Mouse (Mus musculus): Measurements from ENCODE around the gene Dph5.

Gene Dph5

DNA sequence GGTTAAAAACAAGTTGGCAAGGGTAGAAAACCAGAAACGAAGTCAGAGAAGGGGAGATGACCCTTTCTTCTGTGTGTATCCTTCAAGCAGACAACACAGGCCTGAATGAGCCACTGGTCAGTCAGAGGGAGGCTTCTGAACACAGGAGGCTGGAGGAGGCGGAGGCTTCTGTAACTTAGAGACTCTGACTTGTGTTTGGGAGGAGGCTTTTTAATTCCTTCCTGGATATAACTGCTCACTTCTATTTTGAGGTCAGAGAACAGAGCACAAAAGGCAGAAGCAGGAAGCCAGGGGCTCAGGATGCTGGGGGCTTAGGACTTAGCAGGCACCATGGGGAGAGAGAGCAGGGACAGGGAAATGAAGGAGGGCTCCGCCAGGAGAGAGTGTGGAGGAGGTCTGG lies 63.6 kb downstream of the Dph5 start:
- DNase-seq (ENCODE audit: low read depth, low spot score) = no peak

DNA sequence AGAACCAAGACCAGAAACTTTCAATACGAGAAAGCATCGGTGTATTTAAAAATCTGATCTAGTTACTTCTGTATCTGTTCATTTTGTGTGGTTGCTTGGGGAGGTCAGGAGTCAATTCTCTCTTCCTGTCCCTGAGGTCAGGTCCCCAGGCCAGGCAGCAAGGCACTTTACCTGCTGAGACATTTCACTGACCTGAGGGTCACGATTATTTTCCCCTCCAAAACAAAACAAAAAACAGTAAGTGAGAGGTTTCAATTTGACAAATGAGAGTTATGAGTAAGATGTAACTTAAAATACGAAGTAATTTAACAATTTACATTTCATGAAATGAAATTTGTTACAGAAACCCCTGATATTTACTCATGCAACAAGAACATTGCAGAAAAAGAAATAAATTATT lies 64.7 kb downstream of the Dph5 start:
- no peak for DNase-seq (ENCODE audit: low read depth, low spot score)

DNA sequence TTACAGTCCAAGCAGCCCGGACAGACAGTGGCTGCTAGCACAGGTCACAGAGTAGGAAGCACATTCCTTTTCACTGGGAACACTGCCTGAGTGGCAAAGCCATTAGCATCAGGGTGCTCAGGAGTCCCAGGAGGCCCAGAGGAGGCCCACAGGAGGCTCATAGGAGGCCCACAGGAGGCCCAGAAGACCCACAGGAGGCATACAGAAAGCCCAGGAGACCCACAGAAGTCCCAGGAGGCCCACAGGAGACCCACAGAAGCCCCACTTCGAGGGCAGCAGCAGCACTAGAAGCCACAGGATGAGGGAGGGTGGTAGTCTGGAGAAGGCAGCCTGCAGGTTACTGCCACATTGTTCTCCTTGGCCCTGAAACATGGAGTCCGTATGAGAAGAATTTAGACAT lies 65.5 kb downstream of the Dph5 start:
- no peak for DNase-seq (ENCODE audit: low read depth, low spot score)

DNA sequence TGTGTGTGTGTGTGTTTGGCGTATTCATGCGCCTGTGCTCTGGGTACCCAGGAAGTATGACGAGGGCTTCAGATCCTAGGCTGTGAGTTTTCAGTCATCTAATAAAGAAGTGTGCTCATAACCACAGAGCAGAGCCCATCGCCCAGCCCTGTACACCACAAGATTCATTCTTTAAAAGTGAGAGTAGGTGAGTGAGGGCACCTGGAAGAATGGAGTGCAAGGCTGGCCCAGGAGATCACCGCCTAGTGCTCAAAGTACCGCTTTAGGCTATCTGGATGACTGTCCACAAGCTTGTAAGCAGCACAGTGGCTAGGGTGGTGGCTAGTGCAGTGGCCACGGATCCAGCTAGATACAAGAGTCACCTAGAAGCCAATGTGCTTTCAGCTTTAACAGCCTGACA lies 69.6 kb downstream of the Dph5 start:
- no peak for DNase-seq (ENCODE audit: low read depth, low spot score)

DNA sequence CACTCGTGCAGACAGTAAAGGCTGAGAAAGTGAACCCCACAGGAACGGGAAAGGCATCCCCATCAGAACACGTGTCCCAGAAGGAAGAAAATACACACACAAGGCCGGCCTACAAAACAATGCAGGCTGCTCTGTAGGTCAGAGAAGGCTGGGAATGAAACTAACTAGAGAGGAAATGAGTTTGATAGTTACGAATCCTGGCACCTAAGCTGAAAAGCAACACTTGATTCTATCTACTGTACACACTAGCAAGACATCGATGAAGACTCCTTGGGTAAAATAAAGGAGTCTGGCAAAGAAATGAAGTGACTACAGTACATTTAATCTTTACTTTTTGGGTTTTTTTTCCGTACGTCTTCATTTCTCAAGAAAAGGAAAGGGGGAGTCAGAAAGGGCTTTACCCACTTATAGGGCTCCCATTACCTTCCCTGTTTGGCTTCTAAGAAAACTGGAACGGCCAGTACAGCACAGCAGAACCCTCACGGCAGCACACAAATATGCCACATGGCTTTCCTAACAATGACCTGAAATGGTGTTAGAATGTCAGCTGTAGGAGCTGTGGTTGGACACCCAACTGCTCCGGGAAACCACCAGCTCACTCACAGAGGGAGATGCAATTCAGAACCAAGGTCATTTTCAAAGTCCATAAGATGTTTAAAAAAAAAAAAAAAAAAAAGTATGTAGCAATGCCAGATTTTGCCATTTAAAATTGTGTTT lies 73.8 kb downstream of the Dph5 start:
- DNase-seq (ENCODE audit: low read depth, low spot score) = no peak

DNA sequence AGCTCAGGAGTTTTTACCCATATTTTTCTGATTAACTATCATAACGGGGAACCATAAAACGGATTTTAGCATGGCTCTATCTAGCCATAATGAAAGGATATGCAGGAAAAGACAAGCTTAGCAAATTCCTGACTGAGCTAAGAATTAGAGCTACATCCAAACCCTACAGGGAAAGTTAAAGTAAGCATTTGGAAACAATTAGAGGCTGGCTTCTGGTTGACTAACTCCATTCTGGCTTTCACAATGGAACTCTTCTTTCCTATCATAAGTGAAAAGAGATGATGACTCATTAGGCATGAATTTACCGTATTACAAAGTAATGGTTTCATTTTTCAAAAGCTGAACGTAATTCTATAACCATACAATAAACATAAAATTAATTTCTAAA lies 74.4 kb downstream of the Dph5 start:
- no peak for DNase-seq (ENCODE audit: low read depth, low spot score)

DNA sequence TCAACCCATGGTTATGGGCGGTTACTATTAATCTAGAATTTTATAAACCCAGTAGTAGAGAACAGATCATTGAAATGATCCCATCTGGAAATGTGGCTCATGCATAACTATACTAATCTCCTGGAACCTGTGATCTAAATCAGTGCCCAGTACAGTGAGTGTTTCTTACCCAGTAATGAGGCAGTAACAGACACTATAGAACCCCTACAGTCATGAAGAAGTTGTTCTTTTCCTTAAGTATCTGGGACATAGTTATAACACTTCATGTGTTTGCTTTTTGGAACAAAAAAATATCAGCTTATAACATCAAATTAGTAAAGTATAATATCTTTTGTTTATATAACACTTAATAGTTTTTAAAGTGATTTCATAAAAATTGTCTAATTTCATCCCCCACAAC lies 76.0 kb downstream of the Dph5 start:
- no peak for DNase-seq (ENCODE audit: low read depth, low spot score)

DNA sequence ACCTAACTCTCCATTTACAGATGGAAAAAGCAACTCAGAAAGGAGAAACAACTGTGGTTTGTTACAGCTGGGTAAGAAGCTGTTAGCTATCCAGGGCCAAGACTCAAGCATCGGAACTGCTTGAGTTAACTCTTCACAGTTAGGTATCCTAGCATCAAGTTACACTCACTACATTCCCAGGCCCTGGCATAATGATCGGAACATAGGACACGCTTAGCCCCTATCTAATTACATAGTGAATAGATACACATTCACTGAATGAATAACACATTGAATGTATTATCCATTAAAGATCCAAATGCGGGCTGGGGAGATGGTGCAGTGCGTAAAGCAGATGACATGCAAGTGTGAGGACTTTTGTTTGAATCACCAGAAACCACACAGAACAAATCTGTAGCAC lies 76.4 kb downstream of the Dph5 start:
- no peak for DNase-seq (ENCODE audit: low read depth, low spot score)

DNA sequence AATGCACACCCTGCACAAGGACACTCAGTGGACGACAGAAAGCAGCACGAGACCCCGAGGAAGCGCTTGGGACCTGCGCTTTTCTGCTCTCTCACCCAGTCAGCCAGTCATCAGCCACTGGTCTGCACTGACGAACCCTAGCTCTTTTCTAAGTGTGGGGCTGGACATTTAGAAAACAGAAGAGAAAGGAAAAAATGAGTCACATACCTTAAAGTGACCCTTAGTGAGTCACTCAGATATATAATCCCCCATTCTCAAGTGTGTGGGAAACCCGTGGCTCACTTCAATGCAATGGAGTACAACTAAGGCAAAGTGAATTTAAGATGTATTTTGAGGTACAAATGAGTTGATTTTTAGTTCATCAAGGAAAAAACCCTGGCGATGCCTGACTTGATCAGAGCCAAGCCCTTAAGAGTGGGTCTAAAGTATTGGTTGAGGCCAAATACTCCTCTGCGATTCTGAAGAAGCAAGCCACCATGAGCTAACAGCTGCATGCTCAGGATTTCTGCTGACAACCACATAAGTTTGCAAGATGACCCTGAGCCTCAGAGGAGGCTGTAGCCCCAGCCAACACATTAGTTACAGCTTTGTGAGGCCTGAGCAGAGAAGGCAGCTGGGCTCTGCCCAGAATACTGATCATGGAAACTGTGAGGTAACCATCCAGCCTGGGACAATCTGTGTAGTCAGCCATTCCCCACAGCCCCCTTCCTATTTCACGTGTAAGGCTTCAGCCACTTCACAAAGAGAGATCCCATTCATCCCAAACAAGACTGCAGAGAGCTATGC lies 81.3 kb downstream of the Dph5 start:
- DNase-seq (ENCODE audit: low read depth, low spot score) = no peak

DNA sequence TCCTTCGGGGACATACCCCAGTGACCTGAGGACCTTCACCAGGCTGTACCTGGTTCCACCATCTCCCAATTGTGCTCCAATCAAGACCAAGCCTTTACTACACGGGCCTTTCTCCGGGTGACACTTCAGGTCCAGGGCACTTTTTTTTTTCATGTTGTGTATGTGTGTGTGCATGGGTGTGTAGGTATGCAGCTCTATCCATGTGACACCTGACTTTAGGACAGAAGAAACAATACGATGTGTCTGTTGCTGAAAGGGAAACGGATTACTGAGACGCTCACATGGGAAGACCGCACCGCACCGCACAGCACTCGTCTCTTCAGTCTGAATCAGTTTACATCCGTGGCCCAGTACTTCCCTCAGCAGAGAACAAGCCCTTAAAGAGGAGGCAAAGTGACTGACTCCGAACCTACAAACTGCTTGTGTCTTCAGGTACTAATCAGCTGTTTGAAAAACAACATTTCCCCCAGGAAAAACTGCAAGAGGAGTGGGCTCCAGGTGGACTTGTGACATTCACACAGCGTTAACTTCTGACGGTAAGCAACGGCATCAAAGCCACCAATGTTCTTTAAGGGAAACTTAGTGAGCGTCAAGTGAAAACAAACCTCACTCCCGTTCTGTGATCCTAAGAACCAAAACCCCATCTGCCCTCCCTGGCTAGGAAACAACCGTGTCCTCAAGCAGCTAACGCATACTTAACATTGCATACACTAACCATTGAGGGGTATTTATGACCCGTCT lies 83.6 kb downstream of the Dph5 start:
- DNase-seq (ENCODE audit: low read depth, low spot score) = no peak

DNA sequence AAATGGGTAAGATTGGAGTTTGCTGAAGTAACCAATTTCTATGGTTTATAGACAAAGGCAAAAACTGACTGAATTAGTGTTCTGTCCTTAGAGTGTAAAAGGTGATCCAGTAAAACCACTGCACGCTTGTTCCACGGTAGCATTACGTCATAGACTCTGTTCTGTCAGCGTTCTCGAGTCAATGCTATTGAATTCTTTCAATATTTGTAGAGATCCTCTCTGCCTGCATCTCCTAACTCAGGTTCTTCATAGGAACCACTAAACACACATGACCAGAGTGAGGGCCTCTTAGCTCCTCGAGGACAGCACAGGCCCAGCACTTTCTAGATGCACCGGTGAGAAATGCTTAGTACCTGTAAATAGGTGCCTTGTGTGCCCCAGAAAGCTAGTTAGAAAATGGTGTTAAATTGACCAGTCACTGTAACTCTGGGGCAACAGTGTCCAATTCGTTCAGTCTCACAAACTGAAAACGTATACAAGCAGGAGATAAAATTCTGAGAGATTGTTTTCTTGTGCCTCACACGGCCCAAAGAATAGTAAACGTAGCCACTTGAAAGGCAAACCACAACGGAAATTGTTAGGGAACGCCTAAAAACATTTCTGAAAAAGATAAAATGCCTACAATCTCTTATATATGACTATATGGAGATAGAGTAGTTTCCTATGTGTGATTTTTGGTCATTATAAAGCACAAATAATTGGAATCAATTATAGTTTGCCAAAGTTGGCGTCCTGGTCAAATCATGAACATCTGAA lies 84.4 kb downstream of the Dph5 start:
- DNase-seq (ENCODE audit: low read depth, low spot score) = no peak

DNA sequence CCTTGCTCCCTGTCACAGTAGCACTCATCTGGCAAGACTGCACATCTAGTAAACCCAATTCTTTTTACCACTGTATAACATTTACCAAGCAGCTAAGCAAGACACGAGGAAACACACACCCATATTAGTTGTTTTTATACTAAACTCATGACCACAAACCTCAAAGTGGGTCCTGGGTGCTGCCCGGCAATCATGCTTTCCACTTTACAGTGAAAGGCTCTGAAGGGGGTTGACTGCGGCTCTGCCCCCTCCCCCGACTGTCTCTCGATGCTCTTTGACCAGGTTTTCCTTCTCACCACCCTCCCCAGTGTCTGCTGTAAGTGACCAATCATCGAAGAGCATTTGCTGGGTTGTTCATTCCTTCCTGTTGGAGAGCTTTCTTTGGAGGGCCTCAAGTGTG lies 86.6 kb downstream of the Dph5 start:
- DNase-seq (ENCODE audit: low read depth, low spot score) = no peak

DNA sequence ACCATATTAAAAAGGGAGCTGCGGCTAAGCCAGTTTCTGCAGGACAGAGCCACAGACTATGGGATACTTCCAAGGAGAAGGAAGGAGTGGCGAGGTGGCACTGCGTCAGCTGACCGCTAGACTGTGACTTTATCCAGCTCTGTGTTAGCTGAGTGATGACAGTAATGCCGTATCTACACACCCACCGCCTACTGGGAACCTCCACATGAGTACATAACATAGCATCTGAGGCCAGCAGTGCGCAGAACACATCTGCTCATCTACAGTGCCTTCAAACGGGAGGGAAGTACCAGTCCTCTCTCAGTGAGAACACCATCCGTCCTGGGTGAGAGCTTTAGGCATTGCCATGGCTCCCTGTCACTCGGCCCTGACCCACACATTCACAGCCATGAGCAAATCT lies 87.4 kb downstream of the Dph5 start:
- no peak for DNase-seq (ENCODE audit: low read depth, low spot score)

DNA sequence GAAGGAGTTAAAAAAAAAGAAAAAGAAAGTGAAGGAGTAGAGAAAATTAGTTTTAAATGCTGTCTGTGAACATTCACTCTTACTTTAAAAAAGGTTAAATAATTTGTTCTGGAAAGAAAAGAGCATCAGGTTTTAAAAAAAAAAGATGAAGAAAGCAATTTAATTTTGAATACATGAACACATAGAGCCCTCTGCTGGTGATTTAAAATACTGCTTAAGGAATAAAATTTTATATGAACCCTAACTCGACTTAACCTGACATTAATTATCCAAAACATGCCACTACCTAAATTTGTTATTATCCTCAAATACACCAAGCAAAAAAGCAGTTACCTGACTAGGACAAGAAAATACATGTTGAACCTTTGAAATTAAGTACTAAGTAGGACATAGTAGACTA lies 91.4 kb downstream of the Dph5 start:
- peak; percentile 26 for DNase-seq (ENCODE audit: low read depth, low spot score)

DNA sequence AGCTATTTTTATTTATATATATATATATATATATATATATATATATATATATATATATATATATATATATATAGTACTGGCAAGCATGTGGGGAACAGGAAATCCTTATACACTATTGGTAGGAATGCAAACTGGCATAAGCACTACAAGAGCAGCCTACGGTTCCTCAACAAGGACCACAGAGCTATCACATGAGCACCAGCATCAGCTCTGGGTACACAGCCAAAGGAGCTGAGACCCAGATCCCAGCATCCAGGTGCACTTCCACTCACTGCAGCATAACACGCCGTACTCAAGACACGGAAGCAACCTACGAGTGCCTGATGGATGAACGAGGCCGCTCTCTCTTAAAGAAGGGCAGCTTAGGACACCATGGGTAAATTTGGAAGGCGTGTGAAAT lies 95.6 kb downstream of the Dph5 start:
- DNase-seq (ENCODE audit: low read depth, low spot score) = no peak

Data from embryo, embryonic 11.5 days (tissue).